Mouse (Mus musculus) MEL (cell line): Measurements from ENCODE around the gene Slc9c1. TPM values are rescaled to one million over a fixed set of nuclear protein-coding genes. Genes with fewer than 3 reads are reported as not detected.

Experiments used
- DNase-seq: peaks from one replicate; pipeline ENCODE4 v3.0.0; 2011; ENCODE audit warnings: low read depth, low spot score
- H3K27ac ChIP-seq: 2 replicates; pipeline ENCODE4 v1.5.1; 2012; ENCODE audit warnings: low read depth, mild to moderate bottlenecking, control low read depth, low read length, moderate library complexity; ENCODE audit not compliant: control insufficient read depth
- H3K27me3 ChIP-seq, 2 experiments: fragments of 150-350 bp in 1 of 2; sonication (generic) in 1 of 2; 2 replicates each; pipeline ENCODE4 v1.6.1; 2012; ENCODE audit warnings: low read length in 2 of 2, mild to moderate bottlenecking in 2 of 2, improper control_type of control experiment in 1 of 2, moderate library complexity in 1 of 2; ENCODE audit not compliant: insufficient read depth in 2 of 2, control insufficient read depth in 1 of 2
- H3K36me3 ChIP-seq, 2 experiments: 2 replicates each; pipeline ENCODE4 v1.6.1; 2012 to 2014; ENCODE audit warnings: low read length in 2 of 2, improper control_type of control experiment in 1 of 2, inconsistent platforms in 1 of 2, mild to moderate bottlenecking in 1 of 2; ENCODE audit not compliant: insufficient read depth in 2 of 2, control insufficient read depth in 1 of 2
- H3K4me1 ChIP-seq, 2 experiments: fragments of 150-350 bp in 1 of 2; sonication (generic) in 1 of 2; 2 replicates each; pipeline ENCODE4 v1.6.1; 2012; ENCODE audit warnings: low read length in 2 of 2, improper control_type of control experiment in 1 of 2, mild to moderate bottlenecking in 1 of 2; ENCODE audit not compliant: insufficient read depth in 2 of 2, control insufficient read depth in 1 of 2
- H3K4me3 ChIP-seq, 2 experiments: fragments of 150-350 bp in 1 of 2; sonication (generic) in 1 of 2; 2 replicates each; pipeline ENCODE4 v1.5.1; 2012; ENCODE audit warnings: low read depth in 2 of 2, low read length in 2 of 2, mild to moderate bottlenecking in 2 of 2, moderate library complexity in 2 of 2, control low read depth in 1 of 2, improper control_type of control experiment in 1 of 2; ENCODE audit not compliant: control insufficient read depth in 1 of 2, insufficient read depth in 1 of 2
- H3K79me2 ChIP-seq: 2 replicates; pipeline ENCODE4 v1.6.1; 2012; ENCODE audit warnings: mild to moderate bottlenecking, low read length, moderate library complexity; ENCODE audit not compliant: control insufficient read depth, poor library complexity, insufficient read depth
- H3K9ac ChIP-seq: 2 replicates; pipeline ENCODE4 v1.6.1; 2012; ENCODE audit warnings: low read depth, mild to moderate bottlenecking, control low read depth, low read length, moderate library complexity; ENCODE audit not compliant: control insufficient read depth, poor library complexity, severe bottlenecking
- H3K9me3 ChIP-seq: fragments of 150-350 bp; sonication (generic); replicated peaks from 2 replicates; pipeline ENCODE4 v1.6.1; 2012; ENCODE audit warnings: mild to moderate bottlenecking, low read length, improper control_type of control experiment, moderate library complexity; ENCODE audit not compliant: insufficient read depth
- BHLHE40 ChIP-seq: IDR thresholded peaks from 2 replicates; pipeline ENCODE4 v1.6.1; 2012; ENCODE audit warnings: low read depth, mild to moderate bottlenecking, inconsistent platforms, low read length, improper control_type of control experiment, borderline replicate concordance
- CHD1 ChIP-seq: IDR thresholded peaks from 2 replicates; pipeline ENCODE4 v1.6.1; 2012; ENCODE audit warnings: low read depth, mild to moderate bottlenecking, inconsistent platforms, low read length, improper control_type of control experiment
- CHD2 ChIP-seq: IDR thresholded peaks from 2 replicates; pipeline ENCODE4 v1.6.1; 2011; ENCODE audit warnings: low read length, improper control_type of control experiment
- CTCF ChIP-seq, 3 experiments: IDR thresholded peaks in 2 of 3; conservative IDR thresholded peaks in 1 of 3; 2 replicates each; pipeline ENCODE4 v1.5.1; 2011 to 2012; ENCODE audit warnings: low read length in 3 of 3, low read depth in 2 of 3, mild to moderate bottlenecking in 2 of 3, improper control_type of control experiment in 1 of 3, inconsistent platforms in 1 of 3, mixed read lengths in 1 of 3, moderate library complexity in 1 of 3; ENCODE audit not compliant: control insufficient read depth in 1 of 3, insufficient read depth in 1 of 3, poor library complexity in 1 of 3, severe bottlenecking in 1 of 3
- E2F4 ChIP-seq: IDR thresholded peaks from 2 replicates; pipeline ENCODE4 v1.6.1; 2011; ENCODE audit warnings: low read depth, low read length, improper control_type of control experiment, borderline replicate concordance
- EP300 ChIP-seq, 2 experiments: IDR thresholded peaks; 2 replicates each; pipeline ENCODE4 v1.6.1; 2011; ENCODE audit warnings: improper control_type of control experiment in 2 of 2, low read length in 2 of 2, low read depth in 1 of 2, mild to moderate bottlenecking in 1 of 2
- ETS1 ChIP-seq: IDR thresholded peaks from 2 replicates; pipeline ENCODE4 v1.6.1; 2012; ENCODE audit warnings: low read depth, mild to moderate bottlenecking, inconsistent platforms, low read length, improper control_type of control experiment, moderate library complexity
- GABPA ChIP-seq: IDR thresholded peaks from 2 replicates; pipeline ENCODE4 v1.6.1; 2012; ENCODE audit warnings: low read depth, mild to moderate bottlenecking, inconsistent platforms, low read length, improper control_type of control experiment, moderate library complexity
- GATA1 ChIP-seq: IDR thresholded peaks from 2 replicates; pipeline ENCODE4 v1.6.1; 2011; ENCODE audit warnings: low read depth, low read length, improper control_type of control experiment
- HCFC1 ChIP-seq: IDR thresholded peaks from 2 replicates; pipeline ENCODE4 v1.6.1; 2012; ENCODE audit warnings: low read depth, mild to moderate bottlenecking, inconsistent platforms, low read length, improper control_type of control experiment, moderate library complexity
- KAT2A ChIP-seq: conservative IDR thresholded peaks from 2 replicates; pipeline ENCODE4 v1.6.1; 2012; ENCODE audit warnings: low read depth, low read length, improper control_type of control experiment, inconsistent platforms
- MAX ChIP-seq: IDR thresholded peaks from 2 replicates; pipeline ENCODE4 v1.6.1; 2011; ENCODE audit warnings: low read length, improper control_type of control experiment
- MAZ ChIP-seq: IDR thresholded peaks from 2 replicates; pipeline ENCODE4 v1.6.1; 2012; ENCODE audit warnings: low read depth, mild to moderate bottlenecking, inconsistent platforms, low read length, improper control_type of control experiment
- MEF2A ChIP-seq: IDR thresholded peaks from 2 replicates; pipeline ENCODE4 v1.6.1; 2014; ENCODE audit warnings: low read depth, mild to moderate bottlenecking, inconsistent platforms, low read length, improper control_type of control experiment; ENCODE audit not compliant: poor library complexity, insufficient replicate concordance, severe bottlenecking; ENCODE audit errors: extremely low read depth
- MXI1 ChIP-seq: IDR thresholded peaks from 2 replicates; pipeline ENCODE4 v1.6.1; 2011; ENCODE audit warnings: mild to moderate bottlenecking, low read depth, low read length, improper control_type of control experiment
- MYC ChIP-seq: IDR thresholded peaks from 2 replicates; pipeline ENCODE4 v1.6.1; 2011; ENCODE audit warnings: low read depth, mild to moderate bottlenecking, low read length, improper control_type of control experiment, moderate library complexity
- NELFE ChIP-seq: IDR thresholded peaks from 2 replicates; pipeline ENCODE4 v1.6.1; 2011; ENCODE audit warnings: low read depth, low read length, improper control_type of control experiment
- NRF1 ChIP-seq: IDR thresholded peaks from 2 replicates; pipeline ENCODE4 v1.6.1; 2014; ENCODE audit warnings: low read depth, mild to moderate bottlenecking, inconsistent platforms, low read length, improper control_type of control experiment, moderate library complexity; ENCODE audit not compliant: poor library complexity, insufficient read depth, severe bottlenecking
- POLR2A ChIP-seq, 2 experiments: IDR thresholded peaks; 2 replicates each; pipeline ENCODE4 v1.6.1; 2011 to 2012; ENCODE audit warnings: low read length in 2 of 2, mild to moderate bottlenecking in 2 of 2, control low read depth in 1 of 2, improper control_type of control experiment in 1 of 2, low read depth in 1 of 2, moderate library complexity in 1 of 2; ENCODE audit not compliant: control insufficient read depth in 1 of 2, insufficient read depth in 1 of 2, poor library complexity in 1 of 2
- POLR2AphosphoS2 ChIP-seq: IDR thresholded peaks from 2 replicates; pipeline ENCODE4 v1.6.1; 2011; ENCODE audit warnings: low read length, improper control_type of control experiment
- POLR2AphosphoS5 ChIP-seq: IDR thresholded peaks from 2 replicates; pipeline ENCODE4 v1.6.1; 2012; ENCODE audit warnings: low read depth, borderline replicate concordance, mild to moderate bottlenecking, inconsistent platforms, low read length, moderate library complexity, mixed read lengths
- RCOR1 ChIP-seq: IDR thresholded peaks from 2 replicates; pipeline ENCODE4 v1.6.1; 2012; ENCODE audit warnings: low read depth, mild to moderate bottlenecking, inconsistent platforms, low read length, improper control_type of control experiment
- SIN3A ChIP-seq: IDR thresholded peaks from 2 replicates; pipeline ENCODE4 v1.6.1; 2012; ENCODE audit warnings: low read length, improper control_type of control experiment, inconsistent platforms
- ZKSCAN1 ChIP-seq: IDR thresholded peaks from 2 replicates; pipeline ENCODE4 v1.6.1; 2012; ENCODE audit warnings: low read depth, mild to moderate bottlenecking, inconsistent platforms, low read length, improper control_type of control experiment, moderate library complexity
- polyA plus RNA-seq, 2 experiments: library from polyadenylated mRNA; stranded (reverse) in 1 of 2; unstranded in 1 of 2; fragments of >175 nt in 1 of 2; fragments of >200 nt in 1 of 2; gene quantifications; 2 replicates each; pipeline versions ENCODE4 v1.2.1 to v1.2.4; 2012; ENCODE audit warnings: low replicate concordance in 2 of 2, low read depth in 1 of 2; ENCODE audit not compliant: insufficient read length in 2 of 2, insufficient read depth in 1 of 2, missing spikeins in 1 of 2
- total RNA-seq: library from RNA; depleted of rRNA; stranded (reverse); fragments of 300-350 nt; gene quantifications from 2 replicates; pipeline ENCODE4 v1.2.3, GENCODE M21; 2012; rRNA removed

Gene Slc9c1
- total RNA-seq (not detected in 2 replicates), polyA plus RNA-seq (not detected)

DNA sequence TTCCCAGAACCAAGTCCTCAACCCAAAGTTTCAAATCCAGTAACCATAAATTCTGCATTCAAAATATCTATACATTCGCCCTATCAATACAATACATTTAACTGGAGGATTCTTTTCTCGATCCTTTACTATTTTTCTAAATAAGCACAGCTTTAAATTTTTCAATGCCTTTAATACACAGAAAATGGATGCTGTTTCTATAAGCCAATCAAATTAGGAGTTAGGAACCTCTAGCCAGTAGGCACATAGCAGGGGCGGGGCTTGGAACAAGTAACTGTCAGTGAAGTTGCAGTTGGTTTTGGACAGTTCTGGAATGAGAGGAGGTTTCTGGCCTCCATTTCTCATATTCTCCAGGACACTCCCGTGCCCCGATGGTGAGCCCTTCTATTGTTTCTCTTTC, at the start of gene Slc9c1:
TSS of gene Slc9c1 (plus strand) at position 301 of the 400 bp plus-strand sequence.
- no peak within 1 kb of the TSS for H3K4me3 ChIP-seq

DNA sequence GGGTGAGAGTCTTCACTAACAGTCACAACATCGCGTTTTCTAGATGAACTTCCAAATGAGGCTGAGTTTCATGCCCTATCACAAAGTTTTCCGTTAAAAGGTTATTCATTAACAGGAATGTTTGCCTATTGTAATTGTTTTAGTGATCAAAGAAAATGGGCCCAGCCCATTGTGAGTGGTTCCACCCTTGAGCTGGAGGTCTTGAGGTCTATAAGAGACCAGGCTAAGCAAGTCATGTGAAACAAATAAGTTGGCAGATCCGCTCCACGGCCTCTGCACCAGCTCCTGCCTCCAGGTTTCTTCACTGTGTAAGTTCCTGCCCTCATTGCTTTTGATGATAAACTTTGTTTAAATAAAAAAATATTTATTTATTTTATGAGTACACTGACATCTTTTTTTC, 42.2 kb upstream of the Slc9c1 start, which contains the start of gene Gm609:
TSS of gene Gm609 (minus strand) at position 43 of the 400 bp plus-strand sequence.
- H3K4me3 ChIP-seq: no peak within 1 kb of the TSS
- TF ChIP-seq ZKSCAN1 (no peak), NELFE (no peak), CTCF (IDR thresholded peaks at IDR 0.05 in 2 of 3, conservative IDR thresholded peaks at IDR 0.05 in 1 of 3; ENCODE audit: control insufficient read depth in 1 of 3, insufficient read depth in 1 of 3, low read depth in 2 of 3, low read length in 3 of 3, poor library complexity in 1 of 3, severe bottlenecking in 1 of 3) (no peak), KAT2A (no peak), BHLHE40 (no peak), RCOR1 (no peak), POLR2AphosphoS2 (no peak), SIN3A (no peak)
- H3K36me3 ChIP-seq: no peaks in the 10 kb centered on the region
- no peak within 1 kb of the TSS for H3K9ac ChIP-seq
- H3K79me2 ChIP-seq: no peaks in the 10 kb centered on the region
- H3K27ac ChIP-seq: no peak within 1 kb of the TSS
- H3K9me3 ChIP-seq: no peaks in the 10 kb centered on the region
- no peak for DNase-seq
- no peaks in the 10 kb centered on the region; a peak in 1 of 4 replicates for H3K27me3 ChIP-seq
- no peaks in the 10 kb centered on the region for H3K4me1 ChIP-seq

More for the DNA sequence above, at the start of gene Slc9c1:
- no peak for DNase-seq
- Histone ChIP-seq H3K79me2 (no peaks in the 10 kb centered on the region), H3K9ac (no peak within 1 kb of the TSS), H3K27ac (no peak within 1 kb of the TSS), H3K9me3 (no peaks in the 10 kb centered on the region), H3K36me3 (no peaks in the 10 kb centered on the region), H3K27me3 (no peaks in the 10 kb centered on the region), H3K4me1 (no peaks in the 10 kb centered on the region)
- TF ChIP-seq MXI1 (no peak), HCFC1 (no peak), ETS1 (no peak), POLR2AphosphoS2 (no peak), GABPA (no peak), NRF1 (no peak), MYC (no peak), MAZ (no peak), EP300 (IDR thresholded peaks at IDR 0.05; ENCODE audit: low read depth in 1 of 2, low read length in 2 of 2) (no peak), GATA1 (no peak), MEF2A (no peak), POLR2A (IDR thresholded peaks at IDR 0.05; ENCODE audit: control insufficient read depth in 1 of 2, insufficient read depth in 1 of 2, low read depth in 1 of 2, low read length in 2 of 2, poor library complexity in 1 of 2) (no peak), POLR2AphosphoS5 (no peak), CHD2 (no peak), E2F4 (no peak), RCOR1 (no peak), CHD1 (no peak), SIN3A (no peak), MAX (no peak)
